Mouse (Mus musculus) gastrocnemius, postnatal 10 days (tissue): ENCODE data around the gene Naaladl1. TPM values are rescaled to one million over a fixed set of nuclear protein-coding genes. Genes with fewer than 3 reads are reported as not detected.
A peak's percentile ranks its signal among the peaks of the same experiment; 100 is the strongest.

Experiments
- DNase-seq: peaks from one replicate; pipeline ENCODE4 v3.0.0; 2021; ENCODE audit warnings: mixed read lengths
- total RNA-seq, 2 experiments: library from RNA; stranded (reverse); gene quantifications; 2 replicates each; pipeline ENCODE4 v1.2.3; 2021

The Naaladl1 gene
- total RNA-seq, 2 experiments from 2014 or later: 0.09 TPM; not detected in 1

GRCm38 (mm10) chr19:6082156-6082555 is 23.4 kb upstream of the Naaladl1 start, which contains the start of gene Gm28374:
Gm28374 (minus strand) TSS chr19:6082256.
- DNase-seq: no peak

GRCm38 (mm10) chr19:6084478-6085248 is 20.9 kb upstream of the Naaladl1 start, which contains the start of the genes Zfpl1 and Cdca5:
Zfpl1 (minus strand) TSS chr19:6084956.
Cdca5 (plus strand) TSS chr19:6084983.
- DNase-seq: peak; percentile 92

GRCm38 (mm10) chr19:6085417-6085879 is 20.1 kb upstream of the Naaladl1 start:
- DNase-seq: no peak

- DNase-seq: no peak
Observed at GRCm38 (mm10) chr19:6088841-6089240, 16.7 kb upstream of the Naaladl1 start.

GRCm38 (mm10) chr19:6094119-6094518 is 11.5 kb upstream of the Naaladl1 start, which contains the start of gene AC131692.1:
AC131692.1 (plus strand) TSS chr19:6094419.
- no peak for DNase-seq

- DNase-seq: no peak
Observed at GRCm38 (mm10) chr19:6097847-6098246, 7.7 kb upstream of the Naaladl1 start.

- no peak for DNase-seq
Observed at GRCm38 (mm10) chr19:6101186-6101585, 4.4 kb upstream of the Naaladl1 start.

- no peak for DNase-seq
Observed at GRCm38 (mm10) chr19:6102169-6102853, 3.3 kb upstream of the Naaladl1 start.

- no peak for DNase-seq
Observed at GRCm38 (mm10) chr19:6104476-6104875, 1.1 kb upstream of the Naaladl1 start.

- no peak for DNase-seq
Observed at GRCm38 (mm10) chr19:6113116-6113515, 7.5 kb downstream of the Naaladl1 start.

- DNase-seq: no peak
Observed at GRCm38 (mm10) chr19:6116113-6116850, 10.7 kb downstream of the Naaladl1 start.

GRCm38 (mm10) chr19:6117346-6117985 is 11.9 kb downstream of the Naaladl1 start:
- no peak for DNase-seq

- peak; percentile 83 for DNase-seq
Observed at GRCm38 (mm10) chr19:6117986-6118676, 12.5 kb downstream of the Naaladl1 start, which contains the start of gene Sac3d1. Sac3d1 (minus strand) TSS chr19:6118650.

- DNase-seq: no peak
Observed at GRCm38 (mm10) chr19:6118677-6119185, 13.1 kb downstream of the Naaladl1 start.

GRCm38 (mm10) chr19:6121761-6122160 is 16.2 kb downstream of the Naaladl1 start:
- DNase-seq: no peak

- DNase-seq: no peak
Observed at GRCm38 (mm10) chr19:6123330-6123729, 17.7 kb downstream of the Naaladl1 start.

- DNase-seq: no peak
Observed at GRCm38 (mm10) chr19:6124898-6125297, 19.3 kb downstream of the Naaladl1 start.

GRCm38 (mm10) chr19:6126289-6126688 is 20.7 kb downstream of the Naaladl1 start:
- DNase-seq: peak; percentile 57

GRCm38 (mm10) chr19:6126789-6127580 is 21.4 kb downstream of the Naaladl1 start:
- no peak for DNase-seq

- DNase-seq: peak; percentile 90
Observed at GRCm38 (mm10) chr19:6127760-6128341, 22.3 kb downstream of the Naaladl1 start, which contains the start of gene Snx15. Snx15 (minus strand) TSS chr19:6128304.
